8 mouse cellular contexts compared by ENCODE assay signal in genomic region chr11:87578249-87578962, GRCm38 (mm10). TPM values are rescaled to one million over a fixed set of nuclear protein-coding genes. Genes with fewer than 3 reads are reported as not detected.
DNase-seq lines count a peak whose midpoint lies in the region; ATAC-seq and TF ChIP-seq lines count a peak whose summit lies in the region.

No protein-coding gene starts in this region.

- ATAC-seq in embryonic facial prominence, embryonic 14.5 days (ENCODE audit: low read depth), result peak; percentile 79
- ATAC-seq in midbrain, postnatal 0 days (ENCODE audit: low FRiP score), result peak; percentile 71; the same call in 1 of the 2 replicates

- no peak for TF ChIP-seq CTCF in kidney, adult 2 months (conservative IDR thresholded peaks at IDR 0.05; ENCODE audit: insufficient read depth, insufficient read length, low read depth, low read length)
- no peak for TF ChIP-seq CTCF in liver, adult 2 months (IDR thresholded peaks at IDR 0.05; ENCODE audit: low read depth, low read length)
- TF ChIP-seq CTCF in midbrain, postnatal 0 days (IDR thresholded peaks at IDR 0.05), result no peak

- H3K4me1 ChIP-seq in embryonic facial prominence, embryonic 14.5 days (ENCODE audit: control insufficient read depth, insufficient read depth, low read length), result peaks cover 14% of the 10 kb centered on the region
- H3K4me1 ChIP-seq in kidney, adult 2 months (ENCODE audit: control insufficient read depth, insufficient read depth, low read length), result peaks cover 2% of the 10 kb centered on the region; the same call in 1 of the 2 replicates
- peaks cover 3% of the 10 kb centered on the region; the same call in 1 of the 2 replicates for H3K4me1 ChIP-seq in liver, adult 2 months (ENCODE audit: control insufficient read depth, insufficient read depth, low read length)
- H3K4me1 ChIP-seq in midbrain, postnatal 0 days (ENCODE audit: insufficient read depth, low read length), result peaks cover 2% of the 10 kb centered on the region; the same call in 1 of the 2 replicates

- no peaks in the 10 kb centered on the region for H3K27me3 ChIP-seq in embryonic facial prominence, embryonic 14.5 days (replicated peaks; ENCODE audit: control insufficient read depth, insufficient read depth, low read length)
- H3K27me3 ChIP-seq in kidney, adult 2 months (replicated peaks; ENCODE audit: control insufficient read depth, insufficient read depth, low read length), result no peaks in the 10 kb centered on the region
- H3K27me3 ChIP-seq in liver, adult 2 months (ENCODE audit: control insufficient read depth, insufficient read depth, low read length), result no peaks in the 10 kb centered on the region
- H3K27me3 ChIP-seq in midbrain, postnatal 0 days (ENCODE audit: insufficient read depth, low read length), result no peaks in the 10 kb centered on the region

- H3K4me3 ChIP-seq in embryonic facial prominence, embryonic 14.5 days (ENCODE audit: low read depth, low read length), result peak overlapping the region; percentile 47
- peak overlapping the region; percentile 59 for H3K4me3 ChIP-seq in kidney, adult 2 months (ENCODE audit: insufficient read depth, low read depth, low read length)
- peak overlapping the region; percentile 56 for H3K4me3 ChIP-seq in liver, adult 2 months (ENCODE audit: insufficient read depth, low read depth, low read length)
- peak overlapping the region; percentile 50 for H3K4me3 ChIP-seq in midbrain, postnatal 0 days (ENCODE audit: low read depth, low read length)

- H3K9ac ChIP-seq in embryonic facial prominence, embryonic 14.5 days (ENCODE audit: low read depth, low read length), result peak overlapping the region; percentile 65
- peak overlapping the region; percentile 71 for H3K9ac ChIP-seq in liver, adult 2 months (ENCODE audit: low read depth, low read length)
- peak overlapping the region; percentile 70 for H3K9ac ChIP-seq in midbrain, postnatal 0 days (replicated peaks; ENCODE audit: low read length, poor library complexity, severe bottlenecking)

- no peak overlapping the region; the same call in 1 of the 2 replicates for H3K27ac ChIP-seq in embryonic facial prominence, embryonic 14.5 days (replicated peaks; ENCODE audit: low read depth, low read length)
- peak overlapping the region; percentile 65 for H3K27ac ChIP-seq in kidney, adult 2 months (ENCODE audit: insufficient read depth, low read depth, low read length)
- H3K27ac ChIP-seq in liver, adult 2 months (replicated peaks; ENCODE audit: insufficient read depth, low read depth, low read length), result peak overlapping the region; percentile 60
- peak overlapping the region; percentile 44 for H3K27ac ChIP-seq in midbrain, postnatal 0 days (ENCODE audit: low read depth, low read length)

- H3K36me3 ChIP-seq in embryonic facial prominence, embryonic 14.5 days (ENCODE audit: control insufficient read depth, insufficient read depth, low read length), result no peaks in the 10 kb centered on the region
- H3K36me3 ChIP-seq in kidney, adult 2 months (ENCODE audit: control insufficient read depth, insufficient read depth, low read length), result no peaks in the 10 kb centered on the region
- H3K36me3 ChIP-seq in liver, adult 2 months (ENCODE audit: control insufficient read depth, insufficient read depth, low read length), result no peaks in the 10 kb centered on the region
- H3K36me3 ChIP-seq in midbrain, postnatal 0 days (ENCODE audit: insufficient read depth, low read length), result no peaks in the 10 kb centered on the region

- DNase-seq in urinary bladder, adult 18-20 months (ENCODE audit: low spot score in 2 of 2), result peak; percentile 52 to 69
- DNase-seq in urinary bladder, postnatal 10 days (ENCODE audit: low spot score), result no peak
- peak; percentile 65 for DNase-seq in embryonic facial prominence, embryonic 14.5 days (ENCODE audit: low spot score)
- DNase-seq in heart, adult 9 months (ENCODE audit: low spot score in 2 of 2), result peak; percentile 72 to 77
- DNase-seq in kidney, adult 2 months, result peak; percentile 80
- DNase-seq in liver, adult 2 months (ENCODE audit: extremely low read depth, low read depth, low spot score), result no peak
- DNase-seq in midbrain, postnatal 0 days (ENCODE audit: low spot score), result peak; percentile 66
- peak; percentile 47 to 55 for DNase-seq in spleen, postnatal 36 days (ENCODE audit: low spot score in 2 of 2)

- no peak for TF ChIP-seq POLR2A in kidney, adult 2 months (IDR thresholded peaks at IDR 0.05; ENCODE audit: low read depth, low read length)
- no peak for TF ChIP-seq POLR2A in liver, adult 2 months (IDR thresholded peaks at IDR 0.05; ENCODE audit: extremely low read depth, insufficient read depth, low read length)

- H3K79me2 ChIP-seq in liver, adult 2 months (ENCODE audit: control insufficient read depth, insufficient read depth, low read length), result no peaks in the 10 kb centered on the region

- WGBS in embryonic facial prominence, embryonic 14.5 days, result under 1% methylated on average over 30 of the region's 40 CpGs
- 1% methylated on average over 40 of the region's 40 CpGs for WGBS in kidney, adult 2 months
- WGBS in liver, adult 2 months, result 3% methylated on average over 40 of the region's 40 CpGs
- 2% methylated on average over 38 of the region's 40 CpGs for WGBS in midbrain, postnatal 0 days

- peak overlapping the region; percentile 85 for H3K4me2 ChIP-seq in embryonic facial prominence, embryonic 14.5 days (ENCODE audit: low read depth, low read length)
- peak overlapping the region; percentile 92 for H3K4me2 ChIP-seq in midbrain, postnatal 0 days (ENCODE audit: low read depth, low read length, poor library complexity, severe bottlenecking)

- H3K9me3 ChIP-seq in embryonic facial prominence, embryonic 14.5 days (ENCODE audit: control insufficient read depth, low read length), result no peaks in the 10 kb centered on the region
- H3K9me3 ChIP-seq in midbrain, postnatal 0 days (ENCODE audit: low read length), result no peaks in the 10 kb centered on the region

RNA-seq across cellular contexts. Expression of gene Sept4, which starts 9.7 kb away (rescaled TPM):
- 40.1 and 42.2 TPM in 2 replicates for polyA plus RNA-seq in embryonic facial prominence, embryonic 14.5 days (2014; fragmentation: Nextera tagmentation; extraction: Ambion mirVana)
- 36.6 and 43.1 TPM in 2 replicates for polyA plus RNA-seq in kidney, adult 2 months (2012; rRNA removed)
- total RNA-seq in liver, adult 2 months (2014; rRNA removed), result 10.8 and 11.5 TPM in 2 replicates
- polyA plus RNA-seq in liver, adult 2 months (2012; rRNA removed), result 10.8 and 11.7 TPM in 2 replicates
- 19.4 and 26.6 TPM in 2 replicates for total RNA-seq in midbrain, postnatal 0 days (2014; rRNA removed)
- polyA plus RNA-seq in midbrain, postnatal 0 days (2015; fragmentation: Nextera tagmentation; extraction: Ambion mirVana), result 39.1 and 40.5 TPM in 2 replicates

RNA-seq across cellular contexts. Expression of gene Gm11492, which starts 12.0 kb away (rescaled TPM):
- not detected in 2 replicates for polyA plus RNA-seq in embryonic facial prominence, embryonic 14.5 days (2014; fragmentation: Nextera tagmentation; extraction: Ambion mirVana)
- polyA plus RNA-seq in kidney, adult 2 months (2012; rRNA removed), result not detected in 2 replicates
- total RNA-seq in liver, adult 2 months (2014; rRNA removed), result not detected in 2 replicates
- 0.04 TPM in 1 of 2 replicates, not detected in the other for polyA plus RNA-seq in liver, adult 2 months (2012; rRNA removed)
- total RNA-seq in midbrain, postnatal 0 days (2014; rRNA removed), result not detected in 2 replicates
- not detected in 2 replicates for polyA plus RNA-seq in midbrain, postnatal 0 days (2015; fragmentation: Nextera tagmentation; extraction: Ambion mirVana)

RNA-seq across cellular contexts. Expression of gene Mtmr4, which starts 13.6 kb away (rescaled TPM):
- 33.2 and 34.3 TPM in 2 replicates for polyA plus RNA-seq in embryonic facial prominence, embryonic 14.5 days (2014; fragmentation: Nextera tagmentation; extraction: Ambion mirVana)
- 26.0 and 29.3 TPM in 2 replicates for polyA plus RNA-seq in kidney, adult 2 months (2012; rRNA removed)
- total RNA-seq in liver, adult 2 months (2014; rRNA removed), result 13.4 and 18.6 TPM in 2 replicates
- 18.1 and 22.9 TPM in 2 replicates for polyA plus RNA-seq in liver, adult 2 months (2012; rRNA removed)
- 98.9 and 116 TPM in 2 replicates for total RNA-seq in midbrain, postnatal 0 days (2014; rRNA removed)
- polyA plus RNA-seq in midbrain, postnatal 0 days (2015; fragmentation: Nextera tagmentation; extraction: Ambion mirVana), result 33.2 and 34.1 TPM in 2 replicates

RNA-seq across cellular contexts. Expression of gene Hsf5, which starts 38.6 kb away (rescaled TPM):
- polyA plus RNA-seq in embryonic facial prominence, embryonic 14.5 days (2014; fragmentation: Nextera tagmentation; extraction: Ambion mirVana), result 0.17 and 0.25 TPM in 2 replicates
- 0.05 and 0.12 TPM in 2 replicates for polyA plus RNA-seq in kidney, adult 2 months (2012; rRNA removed)
- total RNA-seq in liver, adult 2 months (2014; rRNA removed), result 0.07 and 0.09 TPM in 2 replicates
- polyA plus RNA-seq in liver, adult 2 months (2012; rRNA removed), result 0.05 TPM in 1 of 2 replicates, not detected in the other
- 0.11 and 0.52 TPM in 2 replicates for total RNA-seq in midbrain, postnatal 0 days (2014; rRNA removed)
- 0.10 and 0.25 TPM in 2 replicates for polyA plus RNA-seq in midbrain, postnatal 0 days (2015; fragmentation: Nextera tagmentation; extraction: Ambion mirVana)

Comparison
In these comparisons a context has a peak if more than half of its experiments do, and no peak if none do; other contexts are left out.
1. DNase-seq: peak in urinary bladder, adult 18-20 months (2 of 2), embryonic facial prominence, embryonic 14.5 days (single experiment), heart, adult 9 months (2 of 2), kidney, adult 2 months (single experiment), midbrain, postnatal 0 days (single experiment) and spleen, postnatal 36 days (2 of 2); none in urinary bladder, postnatal 10 days (single experiment) and liver, adult 2 months (single experiment).
2. Peak in every context shown above with its lines, with median percentiles within 50 percentile points of each other: H3K4me3 ChIP-seq and H3K9ac ChIP-seq.